Mouse (Mus musculus): ENCODE data around the gene Rassf1.

- TF ChIP-seq MAFK (IDR thresholded peaks at IDR 0.05; ENCODE audit: insufficient read depth, low read depth, low read length), result no peak
- TF ChIP-seq HCFC1 (IDR thresholded peaks at IDR 0.05; ENCODE audit: borderline replicate concordance, insufficient read depth, low read length), result no peak
- TF ChIP-seq CHD2 (IDR thresholded peaks at IDR 0.05; ENCODE audit: low read depth, low read length), result no peak
- no peak for TF ChIP-seq ZC3H11A (IDR thresholded peaks at IDR 0.05; ENCODE audit: borderline replicate concordance, low read depth, low read length)
These were observed 3.7 kb downstream of the Rassf1 start for GRCm38 (mm10) chr9:107555031-107555457.

Data from ES-E14 (cell line).